Comparison of ENCODE assay signal across 8 mouse cellular contexts in the genomic region with DNA sequence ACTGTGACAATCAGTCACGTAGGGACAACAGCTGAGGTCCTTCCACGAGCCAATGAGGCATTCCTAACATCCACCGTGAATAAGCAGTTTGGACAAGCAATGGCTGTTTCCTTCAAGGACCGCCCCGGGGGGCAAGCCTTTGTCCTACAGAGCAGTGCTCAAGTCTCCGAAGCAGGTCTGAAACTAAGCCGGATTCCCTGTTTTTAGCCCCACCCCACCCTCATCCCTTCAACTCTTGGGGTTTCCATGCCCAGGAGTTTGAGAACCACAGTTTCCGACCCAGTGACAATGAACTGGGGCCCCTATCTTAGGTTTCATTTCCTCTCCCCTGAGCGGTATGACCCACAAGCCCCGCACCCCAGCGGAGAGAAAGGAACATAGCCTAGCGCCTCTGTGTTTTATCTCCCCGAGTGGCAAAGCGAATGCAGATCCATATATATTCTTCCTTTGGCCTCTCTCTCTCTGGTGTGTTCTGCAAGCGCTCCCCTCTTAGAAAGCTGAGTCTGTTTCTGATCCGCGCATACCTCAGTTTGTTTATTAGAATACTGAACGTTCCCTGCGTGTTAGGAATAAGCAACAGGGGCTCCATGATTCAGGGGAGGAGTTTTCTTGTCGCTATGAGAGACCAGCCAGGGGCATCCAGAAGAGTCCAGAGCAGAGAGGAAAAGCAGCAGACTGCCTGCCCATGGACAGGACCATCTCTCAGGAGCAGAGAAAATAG. TPM values are rescaled to one million over a fixed set of nuclear protein-coding genes. Genes with fewer than 3 reads are reported as not detected.
DNase-seq lines count a peak whose midpoint lies in the region; ATAC-seq lines count a peak whose summit lies in the region.

No protein-coding gene starts in this region.

- H3K4me2 ChIP-seq in embryonic facial prominence, embryonic 11.5 days (ENCODE audit: low read depth, low read length), result peak overlapping the region; percentile 24
- H3K4me2 ChIP-seq in liver, embryonic 16.5 days (ENCODE audit: low read depth, low read length), result peak overlapping the region; percentile 90

- no peaks in the 10 kb centered on the region for H3K4me1 ChIP-seq in embryonic facial prominence, embryonic 11.5 days (ENCODE audit: control insufficient read depth, insufficient read depth, low read length)
- H3K4me1 ChIP-seq in hindbrain, embryonic 10.5 days (replicated peaks), result peaks cover 39% of the 10 kb centered on the region
- peaks cover 32% of the 10 kb centered on the region for H3K4me1 ChIP-seq in liver, embryonic 16.5 days (ENCODE audit: control insufficient read depth, low read depth, low read length)

- H3K9ac ChIP-seq in embryonic facial prominence, embryonic 11.5 days (replicated peaks; ENCODE audit: low read length), result peak overlapping the region; percentile 36
- H3K9ac ChIP-seq in liver, embryonic 16.5 days (ENCODE audit: low read depth, low read length), result peak overlapping the region; percentile 81

- no peak for ATAC-seq in embryonic facial prominence, embryonic 11.5 days (replicated peaks; ENCODE audit: insufficient number of reproducible peaks, low FRiP score, low TSS enrichment, low read depth)
- ATAC-seq in liver, embryonic 16.5 days (ENCODE audit: low read depth), result no peak

- H3K27ac ChIP-seq in embryonic facial prominence, embryonic 11.5 days (replicated peaks; ENCODE audit: low read depth, low read length), result no peak overlapping the region
- peak overlapping the region; percentile 66 for H3K27ac ChIP-seq in hindbrain, embryonic 10.5 days
- peak overlapping the region; percentile 94 for H3K27ac ChIP-seq in liver, embryonic 16.5 days (ENCODE audit: low read length)

- H3K9me3 ChIP-seq in embryonic facial prominence, embryonic 11.5 days (replicated peaks; ENCODE audit: control insufficient read depth, low read length), result no peaks in the 10 kb centered on the region
- H3K9me3 ChIP-seq in hindbrain, embryonic 10.5 days, result no peaks in the 10 kb centered on the region
- no peaks in the 10 kb centered on the region for H3K9me3 ChIP-seq in liver, embryonic 16.5 days (replicated peaks; ENCODE audit: control insufficient read depth, low read length)

- peak; percentile 70 for DNase-seq in ES-CJ7 (ENCODE audit: low read depth, low spot score)
- peak; percentile 39 for DNase-seq in embryonic facial prominence, embryonic 11.5 days (ENCODE audit: low spot score)
- DNase-seq in hindbrain, embryonic 10.5 days (ENCODE audit: low spot score), result peak; percentile 42
- DNase-seq in natural killer cell, adult 2 months (ENCODE audit: low spot score in 2 of 2), result peak; percentile 30 to 46
- peak; percentile 74 for DNase-seq in thymus, postnatal 4 days
- no peak for DNase-seq in frontal cortex, postnatal 25 days (ENCODE audit: low spot score in 2 of 2)
- no peak for DNase-seq in layer of hippocampus, postnatal 14 days (ENCODE audit: low spot score in 2 of 2)

- H3K36me3 ChIP-seq in embryonic facial prominence, embryonic 11.5 days (replicated peaks; ENCODE audit: control insufficient read depth, insufficient read depth, low read depth, low read length), result no peaks in the 10 kb centered on the region
- peaks cover 25% of the 10 kb centered on the region for H3K36me3 ChIP-seq in hindbrain, embryonic 10.5 days
- H3K36me3 ChIP-seq in liver, embryonic 16.5 days (ENCODE audit: control insufficient read depth, insufficient read depth), result peaks cover 13% of the 10 kb centered on the region

- H3K27me3 ChIP-seq in embryonic facial prominence, embryonic 11.5 days (ENCODE audit: control insufficient read depth, insufficient read depth, low read length), result no peaks in the 10 kb centered on the region
- H3K27me3 ChIP-seq in hindbrain, embryonic 10.5 days (ENCODE audit: insufficient read depth, poor library complexity, severe bottlenecking), result no peaks in the 10 kb centered on the region
- H3K27me3 ChIP-seq in liver, embryonic 16.5 days (ENCODE audit: control insufficient read depth, insufficient read depth, low read depth, low read length), result no peaks in the 10 kb centered on the region

- 18% methylated on average over 20 of the region's 20 CpGs for WGBS in embryonic facial prominence, embryonic 11.5 days
- 25% methylated on average over 20 of the region's 20 CpGs for WGBS in hindbrain, embryonic 10.5 days
- 7% methylated on average over 20 of the region's 20 CpGs for WGBS in liver, embryonic 16.5 days (ENCODE audit: insufficient replicate concordance)

- H3K4me3 ChIP-seq in embryonic facial prominence, embryonic 11.5 days (ENCODE audit: low read depth, low read length), result no peak overlapping the region
- H3K4me3 ChIP-seq in hindbrain, embryonic 10.5 days, result peak overlapping the region; percentile 35
- peak overlapping the region; percentile 69 for H3K4me3 ChIP-seq in liver, embryonic 16.5 days (ENCODE audit: low read depth, low read length)

RNA-seq across cellular contexts. Expression of gene Isg20, which starts 0.8 kb away (rescaled TPM):
- 0.61 TPM in 1 of 2 replicates, not detected in the other for polyA plus RNA-seq in embryonic facial prominence, embryonic 11.5 days (2014; fragmentation: Nextera tagmentation; extraction: Ambion mirVana)
- 0.57 and 0.63 TPM in 2 replicates for polyA plus RNA-seq in hindbrain, embryonic 10.5 days (2016; fragmentation: Nextera tagmentation; extraction: Ambion mirVana)
- 129 and 138 TPM in 2 replicates for polyA plus RNA-seq in liver, embryonic 16.5 days (2015; fragmentation: Nextera tagmentation; extraction: Ambion mirVana)
- 1 to 10 TPM in 1 of 2 experiments, under 1 TPM in 1; 0.60 to 1.1 TPM for total RNA-seq in layer of hippocampus, postnatal 14 days (2021)

RNA-seq across cellular contexts. Expression of gene Aen, which starts 16.8 kb away (rescaled TPM):
- polyA plus RNA-seq in embryonic facial prominence, embryonic 11.5 days (2014; fragmentation: Nextera tagmentation; extraction: Ambion mirVana), result 38.1 and 38.8 TPM in 2 replicates
- polyA plus RNA-seq in hindbrain, embryonic 10.5 days (2016; fragmentation: Nextera tagmentation; extraction: Ambion mirVana), result 59.0 and 73.4 TPM in 2 replicates
- 13.6 and 13.8 TPM in 2 replicates for polyA plus RNA-seq in liver, embryonic 16.5 days (2015; fragmentation: Nextera tagmentation; extraction: Ambion mirVana)
- 10 to 100 TPM; 27.3 to 27.4 TPM for total RNA-seq in layer of hippocampus, postnatal 14 days (2021)

Comparison
In these comparisons a context has a peak if more than half of its experiments do, and no peak if none do; other contexts are left out.
1. DNase-seq: peak in ES-CJ7 (single experiment), embryonic facial prominence, embryonic 11.5 days (single experiment), hindbrain, embryonic 10.5 days (single experiment), natural killer cell, adult 2 months (2 of 2) and thymus, postnatal 4 days (single experiment); none in frontal cortex, postnatal 25 days (0 of 2) and layer of hippocampus, postnatal 14 days (0 of 2).
2. RNA of gene Isg20, which starts 0.8 kb away (polyA plus RNA-seq): 129 to 138 TPM in liver, embryonic 16.5 days; 0.57 to 0.63 TPM in hindbrain, embryonic 10.5 days and 0.61 TPM in embryonic facial prominence, embryonic 11.5 days; every median in the first group is over 10 times any median in the second.